Mouse (Mus musculus) heart, adult 11 months (tissue): ENCODE measurements around the gene Shank2.

ENCODE experiments used
- DNase-seq: peaks from one replicate; pipeline ENCODE4 v3.0.0; 2022

Shank2 gene

GRCm38 (mm10) chr7:144001628-144002027 lies at the start of gene Shank2:
Gene Shank2 (plus strand): TSS chr7:144001928.
- DNase-seq = no peak

- no peak for DNase-seq
Observed at GRCm38 (mm10) chr7:143952130-143952529, 49.6 kb upstream of the Shank2 start.

DNA sequence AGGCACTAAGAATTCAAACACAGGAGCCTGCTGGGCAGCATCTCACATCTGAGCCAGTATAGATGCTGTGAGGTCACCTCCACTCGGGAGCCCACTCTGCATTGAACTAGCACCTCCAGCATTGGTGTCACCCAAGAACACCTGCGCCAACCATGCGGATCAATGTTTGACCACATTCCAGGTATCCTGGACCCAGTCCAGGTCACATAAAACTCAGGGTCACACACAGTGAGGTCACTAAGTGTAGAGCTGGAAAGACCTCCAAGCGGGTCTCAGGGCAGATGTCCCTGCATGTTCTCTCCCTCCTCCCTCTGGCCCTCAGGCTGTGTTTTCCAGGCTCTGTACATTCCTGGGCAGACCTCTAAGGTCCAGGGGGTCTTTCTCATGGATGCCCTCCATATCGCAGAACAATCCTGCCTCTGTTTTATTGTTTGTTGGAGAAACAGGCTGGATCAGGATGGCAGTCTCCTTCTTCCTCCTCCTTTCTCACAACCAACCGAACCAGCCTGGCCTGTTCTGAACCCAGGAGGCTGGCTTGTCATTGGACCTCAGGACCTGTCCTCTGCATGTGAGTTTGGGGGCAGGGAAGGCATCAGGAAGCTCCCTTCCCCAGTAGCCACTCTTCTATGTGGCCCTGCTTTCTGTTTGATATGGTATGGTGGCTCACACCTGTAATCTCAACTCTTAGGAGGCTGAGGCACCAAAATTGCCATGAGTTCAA lies 45.0 kb upstream of the Shank2 start:
- no peak for DNase-seq

DNA sequence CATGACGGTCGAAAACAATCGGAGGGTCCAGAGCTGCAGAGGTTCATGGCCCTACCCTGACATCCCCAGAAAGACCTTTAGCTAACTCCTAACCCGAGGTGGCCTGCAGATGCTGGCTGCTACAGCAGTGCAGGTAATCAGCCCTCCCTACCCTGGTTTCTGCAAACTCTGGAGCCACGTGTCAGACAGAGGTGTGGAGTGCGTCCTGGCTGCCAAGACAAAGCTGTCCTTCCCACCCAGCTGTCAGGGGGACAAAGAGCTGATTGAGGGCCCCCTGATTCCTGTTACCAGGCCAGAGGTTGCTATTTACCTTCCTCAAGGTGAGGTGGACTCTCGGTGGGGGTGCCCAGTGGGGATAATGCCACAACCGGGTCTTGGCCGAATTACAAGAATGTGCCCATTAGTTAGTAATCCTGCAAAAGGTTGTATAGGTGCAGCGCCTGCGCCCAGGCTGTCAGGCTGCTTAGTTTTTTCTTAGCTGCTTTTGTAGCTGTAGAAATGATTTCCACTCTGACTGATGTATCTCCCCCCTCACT lies 43.6 kb upstream of the Shank2 start:
- peak; percentile 85 for DNase-seq

DNA sequence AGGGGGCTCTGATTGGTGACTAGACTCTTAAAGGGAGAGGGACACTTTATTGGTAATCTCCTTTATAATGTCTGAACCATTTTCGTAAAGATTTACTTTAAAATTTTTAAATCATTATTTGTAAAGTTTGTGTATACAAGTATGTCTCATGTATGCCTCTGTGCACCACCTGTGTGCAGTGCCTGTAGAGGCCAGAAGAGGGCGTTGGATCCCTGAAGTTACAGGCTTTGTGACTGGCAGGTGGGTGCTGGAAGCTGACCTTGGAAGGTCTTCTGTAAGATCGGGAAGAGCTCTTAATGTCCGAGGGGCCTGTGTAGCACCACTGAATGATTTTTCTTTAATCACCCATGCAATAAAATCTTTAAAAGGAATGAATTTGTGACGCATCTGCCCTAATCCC lies 37.9 kb upstream of the Shank2 start:
- DNase-seq = no peak

- no peak for DNase-seq
Observed at GRCm38 (mm10) chr7:143966621-143967020, 35.1 kb upstream of the Shank2 start.

DNA sequence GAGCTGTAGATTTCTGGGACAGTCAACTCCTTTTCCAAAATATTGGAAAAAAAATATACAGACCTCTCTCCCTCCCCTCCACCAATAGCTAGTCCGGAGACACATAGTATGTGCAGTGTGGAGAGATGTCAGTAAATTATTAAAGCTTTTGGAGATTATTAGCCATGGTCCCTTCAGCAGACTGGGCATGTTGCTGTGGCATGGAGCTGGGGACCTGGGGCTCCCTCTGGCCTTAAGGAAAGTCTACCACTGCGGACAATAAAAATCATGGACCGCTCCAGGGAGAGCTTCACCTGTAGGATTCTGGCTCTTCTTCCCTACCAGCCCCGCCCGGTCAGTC lies 24.3 kb upstream of the Shank2 start:
- DNase-seq = no peak

DNA sequence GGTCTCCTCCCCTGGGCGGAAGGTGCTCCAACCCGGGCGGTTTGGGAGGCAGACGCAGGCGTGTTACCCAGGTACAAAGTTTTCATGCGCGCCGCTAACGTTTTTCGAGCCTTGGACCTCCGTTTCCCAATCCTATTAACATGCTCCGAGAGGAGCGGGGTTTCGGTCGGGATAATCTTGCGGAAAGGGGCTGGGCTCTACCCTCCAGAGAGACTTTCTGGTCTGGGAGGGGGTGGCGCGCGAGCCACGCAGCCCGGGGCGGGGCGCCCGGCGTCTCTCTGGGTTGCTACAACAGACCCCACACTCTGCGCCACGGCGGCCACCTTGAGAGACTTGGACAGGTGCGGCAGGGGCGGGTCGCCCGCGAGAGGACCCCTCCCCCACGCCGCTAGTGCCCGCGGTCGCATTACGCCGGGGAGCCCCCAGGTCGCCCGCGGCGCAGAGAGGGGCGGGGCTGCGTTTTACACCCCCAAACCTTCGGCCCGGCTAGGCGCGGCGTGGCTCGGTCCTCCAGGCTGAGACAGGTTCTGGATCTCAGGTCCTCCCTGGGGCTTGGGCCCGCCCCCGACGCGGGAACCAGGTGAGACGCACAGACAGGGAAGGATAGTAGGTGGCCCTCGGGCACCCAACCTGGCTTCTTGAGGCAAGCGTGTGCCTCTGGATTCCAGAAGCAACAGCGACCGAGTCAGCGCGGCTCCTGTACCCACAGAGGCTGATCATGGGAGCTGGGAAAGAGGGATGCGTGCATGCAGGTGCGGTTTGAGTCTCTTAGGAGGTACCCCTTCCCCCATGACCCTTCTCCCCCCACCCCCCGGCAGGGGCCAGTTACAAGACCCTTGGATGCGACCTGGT lies 23.7 kb upstream of the Shank2 start:
- DNase-seq = no peak

- peak; percentile 90 for DNase-seq
Observed at GRCm38 (mm10) chr7:143978741-143979371, 22.9 kb upstream of the Shank2 start.

DNA sequence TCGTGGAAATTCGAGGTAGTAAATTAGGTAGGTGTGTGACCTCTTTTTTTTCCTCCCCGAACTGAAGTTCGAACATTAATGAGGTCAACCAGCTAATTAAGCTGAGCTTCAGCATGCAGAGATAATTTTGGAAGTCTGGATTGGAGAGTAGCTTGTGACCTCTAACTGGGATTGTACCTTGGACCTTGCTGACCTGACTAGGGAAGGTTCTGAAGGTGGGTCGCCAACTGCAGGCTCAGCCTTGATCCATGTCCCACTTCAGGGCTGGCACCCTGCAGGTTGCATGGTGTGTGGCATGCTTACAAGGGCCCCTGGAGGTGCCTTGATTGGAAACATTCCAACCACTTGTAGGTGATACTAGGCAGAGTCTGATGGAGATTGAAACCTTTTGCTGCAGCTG lies 21.7 kb upstream of the Shank2 start:
- no peak for DNase-seq

GRCm38 (mm10) chr7:143986281-143986680 lies 15.4 kb upstream of the Shank2 start:
- DNase-seq = no peak

DNA sequence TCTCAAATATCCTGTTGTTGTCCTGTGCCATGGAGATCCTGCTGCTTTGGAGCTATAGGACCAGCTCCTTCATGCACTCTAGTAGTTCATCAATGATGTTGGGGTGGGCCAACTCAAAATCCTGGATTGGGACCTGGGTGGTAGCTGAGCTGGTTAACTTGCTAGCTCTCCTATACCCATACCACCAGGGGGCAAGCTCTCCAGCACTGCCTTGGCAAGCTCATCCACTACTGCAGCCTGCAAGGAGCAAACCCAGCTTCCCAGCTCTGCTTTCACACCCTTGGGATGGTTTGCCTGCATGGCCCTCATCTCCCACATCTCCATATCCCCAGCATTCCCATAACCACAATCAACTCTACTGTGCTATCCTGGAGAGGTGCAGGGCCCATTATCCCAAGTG lies 10.6 kb upstream of the Shank2 start:
- no peak for DNase-seq

- DNase-seq = no peak
Observed at GRCm38 (mm10) chr7:143999073-143999472, 2.7 kb upstream of the Shank2 start.

GRCm38 (mm10) chr7:144003471-144003870 lies 1.7 kb downstream of the Shank2 start:
- no peak for DNase-seq

DNA sequence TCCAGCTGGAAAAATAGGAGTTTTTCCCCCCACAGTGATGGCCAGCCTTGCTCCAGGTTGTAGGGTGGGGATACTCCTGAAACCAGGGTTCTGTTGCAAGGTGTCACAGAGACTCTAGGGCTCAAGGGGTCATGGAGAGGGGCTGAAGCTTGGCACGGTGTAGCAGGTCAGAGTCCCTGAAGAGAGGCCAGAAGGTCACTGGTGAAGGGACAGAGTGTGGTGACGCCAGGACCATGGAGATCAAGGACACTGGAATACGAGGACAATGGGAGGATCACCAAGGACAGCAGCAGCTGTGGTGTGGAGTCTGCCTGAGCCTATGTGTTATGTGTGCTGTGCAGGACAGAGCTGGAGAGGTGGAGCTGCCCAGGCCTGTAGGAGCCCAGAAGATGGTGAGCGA lies 6.4 kb downstream of the Shank2 start:
- no peak for DNase-seq

DNA sequence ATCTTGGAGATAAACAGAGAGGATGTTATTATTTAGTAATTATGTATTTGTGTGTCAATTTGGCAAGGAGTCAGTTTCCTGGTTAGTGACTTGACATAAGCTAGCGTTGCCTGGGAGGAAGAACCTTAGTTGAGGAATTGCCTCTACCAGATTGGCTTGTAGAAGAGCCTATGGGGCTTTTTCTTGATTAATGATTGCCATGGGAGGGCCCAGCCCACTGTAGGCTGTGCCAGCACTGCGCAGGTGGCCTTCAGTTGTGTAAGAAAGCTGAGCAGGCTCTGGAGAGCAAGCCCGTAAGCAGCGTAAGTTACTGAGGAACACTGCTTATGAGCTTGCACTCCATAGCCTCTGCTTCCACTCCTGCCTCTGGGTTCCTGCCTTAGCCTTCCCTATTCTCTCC lies 7.3 kb downstream of the Shank2 start:
- DNase-seq = no peak

DNA sequence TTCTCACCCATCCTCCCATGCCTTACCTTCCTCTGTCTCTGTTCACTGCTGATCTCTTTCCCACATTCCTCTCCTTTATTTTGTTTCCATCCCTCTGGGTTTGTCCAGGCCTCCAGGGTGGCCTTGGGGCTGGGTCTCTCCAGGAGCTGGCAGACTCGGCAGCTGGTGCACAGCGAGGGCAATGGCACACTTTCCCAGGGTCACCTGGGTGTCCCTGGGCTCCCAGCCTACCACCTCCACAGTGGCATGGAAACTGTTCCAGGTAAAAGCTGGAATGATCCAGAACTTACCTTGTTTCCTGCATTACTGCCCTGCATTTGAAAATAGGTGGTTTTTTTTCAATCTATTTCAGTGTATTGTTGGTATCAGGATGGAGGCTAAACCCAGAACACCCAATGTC lies 12.8 kb downstream of the Shank2 start:
- no peak for DNase-seq

DNA sequence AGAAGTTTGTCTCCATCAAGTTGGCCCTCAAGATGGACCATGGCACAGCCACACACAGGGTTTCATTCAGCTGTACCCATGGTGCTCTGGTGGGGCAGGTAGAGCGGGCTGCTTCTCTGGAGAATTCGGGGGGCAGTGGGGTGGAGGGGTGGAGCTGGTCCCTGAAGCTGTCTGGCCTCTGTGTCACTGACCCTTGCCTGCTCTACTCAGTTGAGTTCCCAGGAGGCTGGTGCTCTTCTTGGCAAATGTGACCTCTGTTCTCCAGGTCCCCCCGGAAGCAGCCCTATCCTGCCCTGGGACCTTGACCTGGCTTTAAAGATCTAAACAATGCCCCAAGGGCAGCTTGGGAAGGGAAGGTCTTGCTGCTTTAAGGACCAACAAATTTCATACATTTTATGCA lies 20.1 kb downstream of the Shank2 start:
- no peak for DNase-seq

DNA sequence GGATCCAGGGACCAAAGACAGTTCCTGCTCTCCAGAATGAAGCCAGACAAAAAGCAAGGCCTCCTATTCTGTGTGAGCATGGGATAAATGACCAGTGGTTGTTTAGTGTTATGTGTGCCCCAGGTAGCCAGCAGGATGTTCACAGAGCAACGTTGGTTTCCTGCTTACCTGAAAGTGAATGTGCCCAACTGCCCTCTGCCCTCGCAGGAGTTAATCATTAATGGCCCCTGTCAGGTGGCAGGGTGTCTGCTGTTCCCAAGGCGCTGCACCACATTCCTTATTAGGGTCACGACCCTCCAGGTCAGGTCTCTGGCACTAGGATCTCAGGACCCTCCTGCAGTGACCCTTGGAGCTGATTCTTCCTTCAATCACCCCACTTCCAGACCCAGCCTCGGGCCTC lies 21.0 kb downstream of the Shank2 start:
- DNase-seq = no peak

- no peak for DNase-seq
Observed at GRCm38 (mm10) chr7:144023561-144023960, 21.8 kb downstream of the Shank2 start.

DNA sequence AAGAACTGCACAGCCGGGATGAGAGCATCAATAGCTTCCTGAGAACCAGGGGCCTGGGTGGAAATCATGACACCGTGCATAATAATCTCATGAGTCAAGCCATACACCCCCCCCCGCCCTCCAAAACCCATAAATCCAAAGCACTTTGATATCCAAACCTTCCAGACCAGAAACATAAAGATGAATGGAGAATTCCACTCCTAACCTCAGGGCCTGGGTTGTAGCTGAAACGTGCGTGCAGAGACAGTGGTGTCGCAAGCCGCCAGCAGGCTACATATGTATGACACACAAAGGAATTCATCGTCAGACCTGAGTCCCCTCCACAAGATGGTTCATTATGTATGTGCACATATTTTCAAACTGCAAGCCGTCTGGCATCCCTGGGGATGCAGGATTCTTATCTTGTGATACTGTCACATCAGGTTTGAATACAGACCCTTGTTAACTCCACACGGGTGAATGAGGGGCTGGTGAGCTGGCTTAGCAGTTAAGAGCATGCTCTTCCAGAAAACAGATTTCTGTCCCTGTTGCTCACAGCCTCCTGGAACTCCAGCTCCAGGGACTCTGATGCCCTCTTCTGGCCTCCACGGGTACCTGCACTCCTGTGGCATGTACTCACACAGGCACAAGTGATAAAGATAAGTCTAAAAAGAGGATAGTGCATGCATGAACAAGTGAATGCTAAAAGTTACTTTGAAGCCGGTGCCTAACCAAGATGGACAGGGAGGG lies 24.5 kb downstream of the Shank2 start:
- no peak for DNase-seq

DNA sequence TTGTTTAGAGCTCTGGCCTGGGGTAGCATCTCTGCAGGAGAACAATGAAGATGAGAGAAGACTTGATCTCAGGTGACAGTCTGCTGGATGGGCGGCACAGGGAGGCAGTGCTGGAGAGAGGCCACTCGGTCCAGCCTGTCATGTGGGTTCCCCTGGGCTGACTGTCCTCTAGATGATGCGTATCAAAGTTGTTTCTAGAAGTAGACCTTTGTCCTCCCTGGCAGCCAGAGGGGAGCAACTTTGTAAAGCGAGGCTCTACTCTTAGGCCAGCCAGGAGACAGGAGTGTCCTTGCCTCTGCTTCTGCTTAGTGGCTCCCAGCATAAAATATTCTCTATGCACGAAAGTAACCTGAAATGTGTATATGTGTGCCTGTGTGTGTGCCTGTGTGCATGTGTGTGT lies 27.5 kb downstream of the Shank2 start:
- no peak for DNase-seq

DNA sequence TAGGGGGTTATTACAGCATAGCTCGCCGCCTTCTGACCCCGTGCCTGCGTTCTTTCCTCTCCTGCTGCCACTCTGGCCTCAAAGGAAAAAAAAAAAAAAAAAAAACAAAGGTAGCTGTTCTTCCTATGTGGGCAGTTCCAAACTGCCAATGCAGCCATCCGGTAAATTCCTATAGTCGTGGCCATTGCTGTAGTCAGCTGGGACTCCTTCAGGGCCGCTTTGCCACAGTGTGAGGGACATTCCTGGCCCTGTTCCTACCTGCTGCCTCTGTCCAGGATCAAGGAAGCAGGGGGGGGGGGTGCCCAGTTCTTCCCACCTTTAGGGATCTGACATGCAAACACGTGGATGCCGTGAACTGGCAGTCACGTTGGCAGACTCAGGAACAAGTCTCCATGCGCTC lies 29.1 kb downstream of the Shank2 start:
- no peak for DNase-seq
